Mouse (Mus musculus): ENCODE results near the gene 9130023H24Rik. TPM values are rescaled to one million over a fixed set of nuclear protein-coding genes. Genes with fewer than 3 reads are reported as not detected.

The 9130023H24Rik gene
- polyA plus RNA-seq, 1 experiment from 2014 or later = 9.2 TPM

- 85% methylated on average over 4 of the region's 4 CpGs for WGBS
- no peaks in the 10 kb centered on the region for H3K9me3 ChIP-seq
- H3K4me3 ChIP-seq = no peak overlapping the region
- DNase-seq (ENCODE audit: low spot score) = no peak
- no peaks in the 10 kb centered on the region for H3K36me3 ChIP-seq (replicated peaks)
- no peak overlapping the region for H3K27ac ChIP-seq (replicated peaks)
- H3K27me3 ChIP-seq (replicated peaks; ENCODE audit: low read depth, poor library complexity, severe bottlenecking) = no peaks in the 10 kb centered on the region
- H3K4me1 ChIP-seq = 0 out of 2 replicates have a peak, but pooled peaks cover 2% of the 10 kb centered on the region
Observed at GRCm38 (mm10) chr7:128219952-128220351, 17.9 kb downstream of the 9130023H24Rik start.

- Histone ChIP-seq H3K27me3 (replicated peaks; ENCODE audit: low read depth, poor library complexity, severe bottlenecking) (no peaks in the 10 kb centered on the region), H3K9me3 (no peaks in the 10 kb centered on the region), H3K27ac (replicated peaks) (no peak overlapping the region), H3K4me1 (no peaks in the 10 kb centered on the region), H3K4me3 (no peak overlapping the region), H3K36me3 (replicated peaks) (no peaks in the 10 kb centered on the region)
- DNase-seq (ENCODE audit: low spot score) = no peak
- 54% methylated on average over 3 of the region's 3 CpGs for WGBS
Observed at GRCm38 (mm10) chr7:128209826-128210225, 28.0 kb downstream of the 9130023H24Rik start.

DNA sequence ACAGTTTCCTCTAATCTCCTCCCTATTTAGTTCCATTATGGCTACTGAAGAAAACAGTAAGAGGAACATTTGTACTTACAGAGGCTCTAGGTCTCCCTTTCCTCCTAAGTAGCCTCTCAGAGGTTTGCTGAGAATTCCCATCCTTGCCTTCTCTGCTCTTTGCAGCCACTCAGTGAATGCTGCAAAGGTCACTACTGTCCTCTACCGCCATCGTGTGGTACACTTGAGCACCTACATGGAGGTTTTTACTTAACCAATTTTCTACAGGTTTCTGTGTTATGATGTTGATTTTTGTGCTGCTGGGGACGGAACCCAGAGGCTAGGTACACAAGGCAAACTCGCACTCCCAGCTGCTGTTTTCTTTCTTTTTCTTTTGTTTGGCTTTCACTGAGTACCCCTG, 29.6 kb downstream of the 9130023H24Rik start:
- Histone ChIP-seq H3K4me1 (no peaks in the 10 kb centered on the region), H3K36me3 (replicated peaks) (no peaks in the 10 kb centered on the region), H3K9me3 (no peaks in the 10 kb centered on the region), H3K27me3 (replicated peaks; ENCODE audit: low read depth, poor library complexity, severe bottlenecking) (no peaks in the 10 kb centered on the region), H3K27ac (replicated peaks) (no peak overlapping the region), H3K4me3 (no peak overlapping the region)
- 8% methylated on average over 4 of the region's 4 CpGs for WGBS
- peak; percentile 64 for DNase-seq (ENCODE audit: low spot score)

DNA sequence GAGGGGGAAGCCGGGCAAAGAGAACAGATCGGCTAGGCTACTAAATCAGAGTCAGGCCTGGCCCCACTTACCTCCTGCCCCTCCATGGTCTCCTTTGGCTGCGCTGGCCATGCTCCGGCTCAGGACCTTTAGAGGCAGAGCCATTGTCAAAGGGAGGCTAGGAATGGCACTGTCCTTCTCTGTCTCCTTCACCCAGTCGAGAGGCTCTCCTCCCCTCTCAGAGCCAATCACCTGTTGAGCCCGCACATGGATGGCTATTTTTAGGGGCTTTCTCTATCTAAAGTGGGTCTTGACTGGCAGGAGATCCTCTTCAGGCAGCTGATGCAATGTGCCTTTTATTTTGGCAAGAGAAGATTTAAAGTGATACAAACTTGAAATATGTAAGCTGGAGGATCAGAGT, 31.7 kb downstream of the 9130023H24Rik start, which contains the start of gene Cox6a2:
TSS of gene Cox6a2 (minus strand) at position 236 of the 400 bp plus-strand sequence.
- no peak within 1 kb of the TSS for H3K27ac ChIP-seq (replicated peaks)
- no peak for DNase-seq (ENCODE audit: low spot score)
- 83% methylated on average over 6 of the region's 6 CpGs for WGBS
- H3K36me3 ChIP-seq (replicated peaks) = no peaks in the 10 kb centered on the region
- H3K9me3 ChIP-seq = no peaks in the 10 kb centered on the region
- H3K4me1 ChIP-seq = no peaks in the 10 kb centered on the region
- no peaks in the 10 kb centered on the region for H3K27me3 ChIP-seq (replicated peaks; ENCODE audit: low read depth, poor library complexity, severe bottlenecking)
- no peak within 1 kb of the TSS for H3K4me3 ChIP-seq

DNA sequence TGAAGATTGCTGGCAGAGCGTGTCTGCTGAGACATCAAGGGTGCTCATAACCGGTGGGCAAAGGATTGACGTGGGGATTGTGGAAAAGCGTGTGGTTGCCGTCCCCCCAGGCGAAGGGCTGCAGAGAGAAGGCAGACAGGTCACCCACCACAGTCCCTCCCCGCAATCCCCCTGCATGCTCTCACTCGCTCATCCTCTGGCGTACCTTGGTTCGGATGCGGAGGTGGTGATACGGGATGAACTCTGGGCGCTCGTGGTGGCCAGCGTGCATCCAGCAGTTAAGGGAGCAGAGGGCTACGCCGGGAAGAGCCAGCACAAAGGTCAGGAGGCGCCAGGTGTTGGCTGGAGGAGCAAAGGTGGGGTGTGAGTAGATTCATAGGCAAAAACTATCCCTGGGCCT, 32.1 kb downstream of the 9130023H24Rik start:
- Histone ChIP-seq H3K4me1 (no peaks in the 10 kb centered on the region), H3K9me3 (no peaks in the 10 kb centered on the region), H3K27me3 (replicated peaks; ENCODE audit: low read depth, poor library complexity, severe bottlenecking) (no peaks in the 10 kb centered on the region), H3K36me3 (replicated peaks) (no peaks in the 10 kb centered on the region), H3K4me3 (no peak overlapping the region), H3K27ac (replicated peaks) (no peak overlapping the region)
- WGBS = 86% methylated on average over 18 of the region's 18 CpGs
- DNase-seq (ENCODE audit: low spot score) = no peak

DNA sequence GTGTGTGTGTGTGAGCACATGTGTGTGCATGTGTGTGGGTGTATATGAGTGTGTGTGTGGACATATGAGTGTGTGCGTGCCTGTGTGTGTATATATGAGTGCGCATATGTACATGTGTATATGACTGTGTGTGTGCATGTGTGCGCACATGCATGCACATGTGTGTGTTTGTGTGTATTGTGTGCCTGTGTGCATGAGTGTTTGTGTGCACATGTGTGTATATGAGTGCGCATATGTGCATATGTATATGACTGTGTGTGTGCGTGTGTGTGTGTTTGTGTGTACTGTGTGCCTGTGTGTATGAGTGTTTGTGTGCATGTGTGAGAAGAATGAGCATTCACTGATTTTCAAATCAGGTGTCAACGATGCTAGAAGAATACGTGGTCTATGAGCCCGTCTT, 33.7 kb downstream of the 9130023H24Rik start:
- DNase-seq (ENCODE audit: low spot score) = no peak

DNA sequence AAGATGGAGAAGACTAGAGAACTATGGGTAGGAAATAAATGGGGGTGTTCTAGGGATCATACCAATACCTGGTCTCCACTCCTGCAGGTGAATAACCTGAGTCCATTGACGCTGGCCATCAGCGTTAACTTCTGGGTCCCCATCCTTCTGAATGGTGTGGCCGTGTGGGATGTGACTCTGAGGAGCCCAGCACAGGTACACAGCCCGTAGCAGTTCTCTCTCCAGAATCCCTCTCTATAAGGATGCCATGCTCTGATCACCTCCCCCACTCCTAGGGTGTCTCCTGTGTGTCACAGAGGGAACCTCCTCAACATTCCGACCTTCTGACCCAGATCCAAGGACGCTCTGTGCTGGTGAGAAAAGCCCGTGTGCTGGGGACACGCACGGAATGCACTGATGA, 34.8 kb downstream of the 9130023H24Rik start:
- 84% methylated on average over 9 of the region's 9 CpGs for WGBS
- Histone ChIP-seq H3K36me3 (replicated peaks) (no peaks in the 10 kb centered on the region), H3K27ac (replicated peaks) (no peak overlapping the region), H3K27me3 (replicated peaks; ENCODE audit: low read depth, poor library complexity, severe bottlenecking) (no peaks in the 10 kb centered on the region), H3K9me3 (no peaks in the 10 kb centered on the region), H3K4me3 (no peak overlapping the region), H3K4me1 (no peaks in the 10 kb centered on the region)
- no peak for DNase-seq (ENCODE audit: low spot score)

More for the DNA sequence above, 33.7 kb downstream of the 9130023H24Rik start:
- no peaks in the 10 kb centered on the region for H3K4me1 ChIP-seq
- H3K36me3 ChIP-seq (replicated peaks) = no peaks in the 10 kb centered on the region
- no peak overlapping the region for H3K4me3 ChIP-seq
- no peak overlapping the region for H3K27ac ChIP-seq (replicated peaks)
- 91% methylated on average over 8 of the region's 8 CpGs for WGBS
- H3K27me3 ChIP-seq (replicated peaks; ENCODE audit: low read depth, poor library complexity, severe bottlenecking) = no peaks in the 10 kb centered on the region
- no peaks in the 10 kb centered on the region for H3K9me3 ChIP-seq

DNA sequence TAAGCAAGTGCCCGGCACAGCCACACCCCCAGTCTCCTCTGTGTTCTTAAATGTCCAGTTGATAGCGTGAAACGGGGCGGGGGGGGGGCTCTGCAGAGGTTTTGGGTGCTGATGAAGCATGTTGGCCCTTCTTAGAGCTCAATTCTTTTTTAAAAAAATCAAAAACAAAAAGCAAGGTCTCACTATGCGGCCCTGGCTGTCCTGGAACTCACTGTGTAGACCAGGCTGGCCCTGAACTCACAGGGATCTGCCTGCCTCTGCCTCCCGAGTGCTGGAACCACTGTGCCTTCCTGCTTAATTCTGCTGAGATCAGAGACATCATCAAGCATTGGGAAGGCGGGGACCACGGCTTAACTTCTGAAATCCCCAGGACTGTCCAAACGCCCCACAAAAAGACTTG, 36.2 kb downstream of the 9130023H24Rik start:
- H3K4me1 ChIP-seq = no peaks in the 10 kb centered on the region
- DNase-seq (ENCODE audit: low spot score) = no peak
- H3K27me3 ChIP-seq (replicated peaks; ENCODE audit: low read depth, poor library complexity, severe bottlenecking) = no peaks in the 10 kb centered on the region
- WGBS = 92% methylated on average over 9 of the region's 9 CpGs
- no peak overlapping the region for H3K27ac ChIP-seq (replicated peaks)
- no peaks in the 10 kb centered on the region for H3K36me3 ChIP-seq (replicated peaks)
- no peaks in the 10 kb centered on the region for H3K9me3 ChIP-seq
- no peak overlapping the region for H3K4me3 ChIP-seq

Other genes with a start within 250 kb of the 9130023H24Rik start
- 5.8 and 6.2 TPM in 2 replicates for gene Pycard, start 244.2 kb downstream of the 9130023H24Rik start, polyA plus RNA-seq (2016; fragmentation: Nextera tagmentation; extraction: Ambion mirVana)
- gene Trim72, start 234.1 kb downstream of the 9130023H24Rik start, polyA plus RNA-seq (2016; fragmentation: Nextera tagmentation; extraction: Ambion mirVana) = not detected in 2 replicates
- gene Itgam, start 175.4 kb downstream of the 9130023H24Rik start, polyA plus RNA-seq (2016; fragmentation: Nextera tagmentation; extraction: Ambion mirVana) = 0.50 and 0.52 TPM in 2 replicates
- gene Gm49368, start 175.3 kb downstream of the 9130023H24Rik start, polyA plus RNA-seq (2016; fragmentation: Nextera tagmentation; extraction: Ambion mirVana) = not detected in 2 replicates
- gene Itgax, start 108.5 kb downstream of the 9130023H24Rik start, polyA plus RNA-seq (2016; fragmentation: Nextera tagmentation; extraction: Ambion mirVana) = not detected in 2 replicates
- gene Itgad, start 83.7 kb downstream of the 9130023H24Rik start, polyA plus RNA-seq (2016; fragmentation: Nextera tagmentation; extraction: Ambion mirVana) = not detected in 2 replicates
- 0.39 TPM in 1 of 2 replicates, not detected in the other for gene Cox6a2, start 31.6 kb downstream of the 9130023H24Rik start, polyA plus RNA-seq (2016; fragmentation: Nextera tagmentation; extraction: Ambion mirVana)
- 17.5 and 19.1 TPM in 2 replicates for gene Armc5, start 689 bp downstream of the 9130023H24Rik start, polyA plus RNA-seq (2016; fragmentation: Nextera tagmentation; extraction: Ambion mirVana)
- gene Tgfb1i1, start 8.8 kb upstream of the 9130023H24Rik start, polyA plus RNA-seq (2016; fragmentation: Nextera tagmentation; extraction: Ambion mirVana) = 23.6 and 25.3 TPM in 2 replicates
- gene Slc5a2, start 27.6 kb upstream of the 9130023H24Rik start, polyA plus RNA-seq (2016; fragmentation: Nextera tagmentation; extraction: Ambion mirVana) = 0.10 and 0.28 TPM in 2 replicates
- 24.6 and 27.3 TPM in 2 replicates for gene BC017158, start 60.1 kb upstream of the 9130023H24Rik start, polyA plus RNA-seq (2016; fragmentation: Nextera tagmentation; extraction: Ambion mirVana)
- 4.1 and 8.2 TPM in 2 replicates for gene Rgs10, start 180.7 kb upstream of the 9130023H24Rik start, polyA plus RNA-seq (2016; fragmentation: Nextera tagmentation; extraction: Ambion mirVana)
- 25.3 and 27.0 TPM in 2 replicates for gene Tial1, start 223.7 kb upstream of the 9130023H24Rik start, polyA plus RNA-seq (2016; fragmentation: Nextera tagmentation; extraction: Ambion mirVana)